Mouse (Mus musculus) central nervous system, embryonic 14 days (tissue): Measurements from ENCODE around the gene Pcsk7. TPM values are rescaled to one million over a fixed set of nuclear protein-coding genes. Genes with fewer than 3 reads are reported as not detected.

ENCODE experiments used
- polyA plus RNA-seq: library from polyadenylated mRNA; depleted of rRNA; stranded (reverse); fragments of >200 nt; gene quantifications from 2 replicates; pipeline ENCODE4 v1.2.3, GENCODE M21; 2012; rRNA removed

Pcsk7 gene
- 35.6 and 36.9 TPM in 2 replicates for polyA plus RNA-seq

DNA sequence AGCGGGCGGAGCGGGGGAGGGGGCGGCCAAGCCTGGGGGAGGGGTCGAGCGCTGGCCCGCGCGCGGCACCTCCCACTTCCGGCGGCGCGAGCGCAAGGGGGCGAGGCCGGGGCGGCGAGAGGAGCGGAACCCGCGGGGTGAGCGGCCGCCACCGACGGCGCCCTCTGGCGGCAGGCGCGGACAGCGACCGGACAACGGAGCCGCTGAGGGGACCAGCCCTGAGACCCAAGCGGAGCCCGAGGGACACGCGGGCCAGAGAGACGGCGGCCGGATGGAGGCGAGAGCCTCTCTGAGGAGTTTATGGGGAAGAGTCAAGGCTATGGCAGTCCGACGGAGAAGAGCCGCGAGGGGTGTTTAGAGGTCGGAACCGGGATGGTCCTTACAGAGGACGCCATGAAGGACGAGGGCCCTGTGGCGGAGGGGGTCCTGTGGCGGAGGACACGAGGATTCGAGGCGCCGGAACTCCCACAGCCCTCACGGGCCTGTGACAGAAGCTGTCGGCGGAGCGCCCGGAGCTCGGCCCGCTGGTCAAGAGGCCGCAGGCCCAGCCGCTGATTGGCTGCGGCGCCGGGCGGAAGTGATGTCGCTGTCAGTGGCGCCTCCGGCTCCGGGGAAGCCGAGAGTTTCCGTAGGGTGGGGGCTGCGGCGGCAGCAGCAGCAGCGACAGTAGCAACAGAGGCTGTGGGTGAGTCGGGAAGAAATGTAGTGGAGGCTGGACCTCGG lies at the start of gene Pcsk7, which contains the start of gene Rnf214:
Pcsk7 (plus strand) TSS at position 143 of the 723 bp plus-strand sequence.
Rnf214 (minus strand) TSS at position 557 of the 723 bp plus-strand sequence.

DNA sequence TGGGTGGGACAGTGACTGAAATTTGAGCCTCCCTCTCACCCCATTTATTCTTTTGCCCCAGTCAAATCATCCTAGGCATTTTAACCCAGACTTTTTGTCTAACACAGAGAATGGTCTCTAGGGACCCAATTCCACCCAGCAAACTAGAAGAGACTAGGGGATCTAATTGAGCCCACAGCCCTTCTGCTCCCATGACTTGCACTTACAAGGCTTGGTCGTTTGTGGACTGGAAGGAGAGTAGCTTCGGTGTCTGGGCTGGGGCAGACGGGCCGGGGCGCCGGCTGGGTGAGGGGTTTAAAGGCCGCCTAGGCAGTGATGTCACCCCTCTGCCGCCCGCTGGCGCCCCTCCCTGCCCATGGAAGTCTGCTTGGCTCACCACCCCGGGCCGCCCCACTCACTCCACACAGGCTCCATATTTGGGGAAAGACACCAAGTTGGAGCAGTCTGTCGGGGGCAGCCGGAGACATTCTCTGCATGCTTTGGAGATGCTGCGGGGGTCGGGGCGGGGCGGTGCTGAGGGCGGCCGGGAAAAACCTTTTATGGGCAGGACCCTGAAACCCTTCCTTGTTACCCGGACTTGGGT lies 29.4 kb downstream of the Pcsk7 start, which contains the start of gene Tagln:
Tagln (minus strand) TSS at position 431 of the 583 bp plus-strand sequence.

DNA sequence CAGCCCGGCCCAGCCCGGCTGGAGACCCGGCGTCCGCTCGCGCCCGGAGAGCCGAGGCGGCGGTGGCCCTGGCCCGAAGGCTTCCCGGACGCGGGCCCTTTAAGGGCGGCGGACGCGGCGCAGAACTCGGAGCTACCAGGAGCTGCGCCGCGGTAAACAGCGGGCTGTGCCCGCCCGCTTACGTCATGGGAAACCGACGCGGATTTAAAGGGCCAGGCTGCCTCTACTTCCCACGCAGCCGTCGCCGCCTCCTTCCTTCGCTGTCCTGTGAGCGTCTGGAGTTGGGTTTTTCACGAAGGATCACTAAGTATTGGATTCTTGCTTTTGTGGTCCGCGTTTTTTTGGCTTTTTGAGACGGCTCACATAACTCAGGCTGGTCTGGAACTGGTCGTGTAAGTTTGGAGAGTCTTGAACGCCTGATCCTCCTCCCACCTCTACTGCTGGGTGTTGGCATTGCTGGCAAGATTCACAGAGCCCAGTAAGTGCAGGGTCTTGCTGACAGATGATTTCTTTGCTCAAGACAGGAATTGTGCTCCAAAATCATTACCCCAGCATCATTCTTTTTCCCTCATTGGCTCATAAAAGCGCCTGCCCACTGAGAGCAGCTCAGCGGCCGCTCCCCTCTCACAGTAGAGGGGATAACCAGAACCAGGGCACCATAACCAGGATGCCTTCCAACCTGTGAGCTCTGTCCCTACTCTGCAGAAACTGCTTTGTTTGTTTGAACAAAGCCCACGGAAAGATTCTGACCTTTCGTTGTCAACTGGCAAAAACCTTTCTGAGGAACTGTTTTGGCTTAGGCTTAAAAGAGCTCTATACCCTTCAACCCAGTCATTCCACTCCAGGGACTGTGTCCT lies 49.0 kb downstream of the Pcsk7 start, which contains the start of gene Sidt2:
Sidt2 (minus strand) TSS at position 152 of the 857 bp plus-strand sequence.

Other genes starting within 250 kb of the Pcsk7 start
- 27.3 and 28.4 TPM in 2 replicates for gene Cep164, start 77.8 kb upstream of the Pcsk7 start, polyA plus RNA-seq
- 33.1 and 36.6 TPM in 2 replicates for gene Bace1, start 67.9 kb upstream of the Pcsk7 start, polyA plus RNA-seq
- gene Rnf214, start 414 bp downstream of the Pcsk7 start, polyA plus RNA-seq = 49.1 and 49.6 TPM in 2 replicates
- gene Tagln, start 29.6 kb downstream of the Pcsk7 start, polyA plus RNA-seq = 9.7 and 16.3 TPM in 2 replicates
- gene Sidt2, start 48.8 kb downstream of the Pcsk7 start, polyA plus RNA-seq = 78.0 and 99.5 TPM in 2 replicates
- gene Pafah1b2, start 106.2 kb downstream of the Pcsk7 start, polyA plus RNA-seq = 133 TPM in 2 replicates
- 15.8 and 20.0 TPM in 2 replicates for gene Sik3, start 106.3 kb downstream of the Pcsk7 start, polyA plus RNA-seq